Mouse (Mus musculus): Measurements from ENCODE around the gene Vwa3b.

Gene Vwa3b

DNA sequence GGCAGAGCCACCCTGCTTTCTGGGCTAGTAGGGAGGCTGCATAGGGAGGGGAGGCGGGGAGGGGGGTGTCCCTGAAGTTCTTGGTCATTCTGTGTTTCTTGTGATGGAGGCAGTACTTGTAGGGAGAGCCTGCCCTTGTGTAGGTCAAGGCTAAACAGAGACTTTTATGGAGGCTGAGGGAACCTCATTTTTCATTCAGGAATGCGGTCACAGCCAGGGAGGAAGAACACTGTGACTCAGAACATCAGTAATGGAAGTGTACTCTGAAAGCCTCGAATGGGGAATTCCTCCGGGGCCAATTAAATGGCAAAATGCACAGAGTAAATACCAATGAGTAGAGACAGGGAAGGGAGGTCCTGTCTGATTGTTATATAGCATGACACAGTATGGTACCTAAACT is 37.4 kb downstream of the Vwa3b start:
- in situ Hi-C loops (cut with MboI), result no loop called here

DNA sequence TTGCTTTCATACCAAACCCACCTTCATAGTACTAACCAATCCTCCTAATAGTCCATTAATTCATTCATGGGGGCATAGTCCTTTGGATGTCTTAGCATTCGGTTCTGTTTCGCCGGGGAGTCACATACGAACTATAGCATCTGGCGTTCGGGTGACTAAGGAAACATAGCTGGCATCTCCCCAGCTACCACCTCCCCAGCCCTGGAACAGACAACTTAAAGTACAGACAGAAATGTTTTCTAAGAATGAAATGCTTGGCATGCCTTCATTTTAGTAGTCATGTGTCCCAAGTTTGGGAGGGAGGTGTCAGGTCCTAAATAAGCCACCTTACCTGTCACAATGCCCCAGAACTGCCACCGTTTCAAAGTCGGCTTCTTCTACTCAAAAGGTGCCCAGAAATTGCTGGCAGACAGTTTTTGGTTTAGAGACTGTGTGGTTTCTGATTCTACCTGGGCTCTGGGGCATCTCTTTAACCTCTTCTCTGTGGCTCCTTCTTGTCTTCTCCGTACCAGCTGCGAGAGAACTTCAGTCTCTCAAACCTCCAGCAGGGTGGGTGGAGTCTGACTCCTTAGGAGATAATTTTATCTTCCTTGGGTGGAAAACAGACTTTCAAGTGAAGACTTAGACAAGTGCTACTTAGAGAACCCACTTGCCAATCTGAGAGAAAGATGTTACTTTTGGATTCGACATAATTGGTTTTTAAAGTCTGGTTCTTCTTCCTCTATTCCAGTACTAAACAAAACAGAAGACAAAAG is 39.4 kb downstream of the Vwa3b start:
- in situ Hi-C loops (cut with MboI), result no loop called here

DNA sequence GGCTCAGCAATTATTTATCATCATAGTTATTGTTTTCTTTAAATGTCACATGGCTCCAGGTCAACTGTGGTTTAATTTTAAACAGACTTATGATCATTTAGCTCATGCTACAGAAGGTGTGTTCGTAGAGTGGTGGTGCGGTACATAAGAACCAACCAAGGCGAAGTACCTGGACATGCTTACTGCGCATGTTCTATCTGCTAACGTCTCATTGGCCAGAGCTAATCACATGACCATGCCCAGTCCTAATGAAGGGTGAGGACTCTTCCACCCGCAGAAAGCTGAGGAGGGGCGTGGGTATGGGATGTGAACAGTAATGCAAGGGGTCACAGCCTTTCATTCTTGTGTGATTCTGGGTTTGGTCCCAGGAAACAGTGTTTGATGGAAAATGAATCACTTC is 49.4 kb downstream of the Vwa3b start:
- in situ Hi-C loops (cut with MboI), result no loop called here

DNA sequence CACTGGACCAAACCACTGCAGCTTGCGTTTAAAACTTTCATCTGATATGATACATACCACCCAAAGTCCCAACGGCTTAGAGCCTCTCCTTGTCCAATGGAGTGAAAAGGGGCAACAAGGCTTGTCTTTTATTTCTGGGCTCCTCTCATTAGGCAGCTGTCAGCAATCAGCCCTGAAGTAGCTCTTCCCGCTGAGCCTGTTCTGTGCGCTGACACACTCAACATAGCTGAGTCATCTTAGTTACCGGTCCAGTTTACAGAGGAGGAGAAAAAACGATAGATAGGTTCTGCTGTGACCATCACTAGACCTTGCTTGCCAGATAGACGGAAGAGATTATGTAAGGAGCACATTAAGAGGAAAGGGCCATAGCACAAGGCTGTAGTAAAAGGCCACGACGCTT is 50.9 kb downstream of the Vwa3b start:
- in situ Hi-C loops (cut with MboI), result no loop called here

DNA sequence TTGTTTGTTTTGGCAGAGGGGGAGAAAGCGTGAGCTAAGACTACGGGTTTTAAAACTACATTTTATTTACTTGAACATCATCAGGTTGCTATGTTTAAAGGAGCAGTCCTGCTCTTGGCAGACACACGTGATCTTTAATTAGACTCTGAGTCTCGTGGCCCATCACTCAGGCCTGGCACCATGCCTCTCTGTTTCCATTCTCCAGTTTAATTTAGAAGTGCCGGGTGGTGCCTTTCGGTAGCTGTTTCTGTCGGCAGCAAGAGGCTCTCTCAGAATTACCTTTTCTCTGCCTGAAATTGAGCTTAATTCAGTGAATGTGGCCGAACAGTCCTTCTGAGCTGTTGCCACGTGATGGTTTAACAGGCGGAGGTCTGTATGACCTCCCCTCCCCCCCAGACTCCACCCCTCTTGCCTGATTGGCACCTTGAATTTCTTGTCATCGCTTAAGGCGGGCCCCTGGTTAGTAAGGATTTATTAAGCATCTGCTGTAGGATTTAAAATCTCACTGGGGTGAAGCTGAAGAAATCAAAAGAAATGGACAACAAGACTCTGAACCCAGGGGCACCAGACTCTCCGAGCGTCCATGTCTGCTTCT is 51.7 kb downstream of the Vwa3b start:
- in situ Hi-C loops (cut with MboI), result no loop called here

DNA sequence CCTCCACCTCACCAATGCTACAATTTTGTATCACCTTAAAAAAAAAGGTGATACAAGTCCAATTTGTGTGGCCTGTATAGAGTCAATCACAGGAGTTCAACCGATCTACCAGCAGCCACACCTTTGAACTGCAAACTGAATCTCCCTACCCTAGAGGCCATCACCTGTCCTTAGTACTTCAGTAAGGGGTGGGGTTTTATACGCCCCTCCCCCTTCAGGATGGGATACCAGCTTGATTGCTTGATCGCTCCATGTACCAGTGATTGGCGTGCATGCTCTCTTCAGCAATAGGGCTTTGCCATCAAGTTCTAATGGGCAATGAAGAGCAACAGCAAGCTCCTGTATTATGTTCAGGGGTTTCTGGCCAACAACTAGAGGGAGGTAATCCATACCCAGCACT is 54.0 kb downstream of the Vwa3b start:
- in situ Hi-C loops (cut with MboI), result no loop called here

DNA sequence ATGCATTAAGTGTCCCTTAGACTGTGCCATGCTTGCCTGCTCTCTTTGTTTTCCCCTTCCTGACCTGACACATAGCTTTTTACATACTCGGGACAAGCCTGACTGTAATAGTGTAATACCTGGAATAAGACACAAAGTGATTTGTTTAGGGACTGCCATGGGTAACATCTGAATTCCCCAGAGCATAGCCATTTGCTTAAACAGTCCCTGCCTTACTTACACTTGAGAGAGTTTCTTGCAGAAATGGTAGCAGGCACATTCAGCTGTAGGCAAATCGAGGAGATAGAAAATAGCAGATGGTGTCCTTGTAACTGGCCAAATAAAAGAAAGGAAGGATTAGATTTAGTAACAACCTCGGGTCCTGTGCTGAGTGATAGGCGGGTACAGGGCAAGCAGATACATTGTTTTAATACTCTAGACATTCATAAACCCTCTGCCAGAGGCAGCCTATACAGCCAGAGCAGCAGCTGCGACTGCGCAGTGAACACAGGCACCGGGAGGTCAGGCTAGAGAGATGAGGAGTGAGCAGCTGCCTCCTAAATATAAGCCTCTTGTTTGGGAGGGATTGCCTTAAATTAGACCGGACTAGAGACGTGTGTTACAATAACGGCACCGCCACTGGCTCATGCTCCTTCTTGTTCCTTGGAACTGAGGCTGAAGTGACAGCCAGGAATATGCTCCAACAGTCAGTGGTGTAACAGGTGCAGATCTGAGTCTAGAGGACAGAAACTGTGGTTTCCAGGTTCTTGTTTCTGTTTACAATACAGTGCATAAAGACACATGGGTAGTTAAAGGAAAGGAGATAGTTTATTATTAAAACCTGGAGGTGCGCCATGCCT is 55.2 kb downstream of the Vwa3b start:
- in situ Hi-C loops (cut with MboI), result no loop called here

DNA sequence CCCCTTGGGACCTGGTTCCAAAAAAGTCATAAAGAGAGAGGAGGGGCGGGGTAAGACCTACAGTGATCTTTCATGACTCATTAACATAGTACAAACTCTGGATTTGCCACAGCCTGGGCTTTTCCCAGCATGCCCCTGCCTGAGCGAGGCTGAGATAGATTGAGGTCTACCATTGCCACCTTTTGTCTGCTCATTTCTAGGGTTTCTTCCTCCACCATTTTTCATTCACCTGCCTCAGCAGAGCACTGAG is 55.7 kb downstream of the Vwa3b start:
- in situ Hi-C loops (cut with MboI), result no loop called here

DNA sequence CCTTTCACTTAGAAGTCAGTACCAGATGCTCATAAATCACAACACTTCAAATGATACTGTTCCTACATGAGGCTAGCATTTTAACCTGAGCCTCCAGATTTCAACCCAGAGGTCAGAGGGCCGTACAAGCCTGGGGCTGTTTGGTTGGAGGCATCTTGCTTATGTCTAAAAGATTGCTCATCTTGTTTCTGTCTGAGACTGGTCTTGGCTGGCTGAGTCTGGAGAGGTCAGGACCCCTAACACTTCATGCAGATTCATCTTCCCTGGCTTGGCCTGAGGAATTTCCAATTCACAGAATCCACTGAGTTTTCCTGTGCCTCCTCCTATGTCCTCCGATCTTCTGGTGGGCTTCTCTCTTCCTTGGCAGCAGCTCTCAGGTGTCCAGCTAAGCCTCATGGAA is 57.7 kb downstream of the Vwa3b start:
- in situ Hi-C loops (cut with MboI), result no loop called here

DNA sequence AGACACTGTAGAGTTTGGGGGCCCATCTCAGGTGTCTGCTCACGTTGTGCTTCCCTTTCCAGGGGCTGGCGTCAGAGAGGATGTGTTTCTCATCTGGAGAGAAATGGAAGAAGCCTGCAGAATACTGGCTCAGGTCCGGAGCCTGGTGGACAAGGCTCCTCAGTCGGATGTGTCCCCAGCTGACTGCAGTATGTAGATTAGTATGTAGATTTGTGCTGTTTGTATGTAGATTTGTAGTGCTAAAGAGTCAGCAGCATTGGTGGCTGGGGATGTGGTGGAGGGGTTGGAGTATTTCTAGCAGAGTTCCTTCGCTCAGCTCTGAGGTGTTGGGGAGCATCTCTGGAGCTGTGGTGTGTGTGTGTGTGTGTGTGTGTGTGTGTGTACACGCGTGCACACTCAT is 58.8 kb downstream of the Vwa3b start:
- in situ Hi-C loops (cut with MboI), result no loop called here

DNA sequence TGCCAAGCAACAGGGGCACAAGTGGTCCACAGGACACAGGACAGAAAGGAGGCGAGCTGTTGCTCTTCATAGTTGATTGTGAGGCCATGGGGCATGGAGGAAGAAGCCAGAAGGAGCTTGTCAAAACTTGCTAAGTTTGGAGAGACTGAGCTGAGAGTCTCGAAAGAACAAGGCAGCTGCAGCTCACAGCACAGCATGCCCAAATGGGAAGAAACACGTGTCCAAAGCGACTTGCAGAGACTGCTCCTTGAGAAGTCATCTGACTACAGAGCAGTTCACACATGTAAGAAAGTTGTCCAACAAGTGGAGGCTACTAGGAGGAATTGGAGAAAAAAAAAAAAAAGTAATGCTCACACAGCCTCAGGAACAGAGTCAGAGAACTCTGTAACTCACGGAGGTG is 62.8 kb downstream of the Vwa3b start:
- in situ Hi-C loops (cut with MboI), result no loop called here

DNA sequence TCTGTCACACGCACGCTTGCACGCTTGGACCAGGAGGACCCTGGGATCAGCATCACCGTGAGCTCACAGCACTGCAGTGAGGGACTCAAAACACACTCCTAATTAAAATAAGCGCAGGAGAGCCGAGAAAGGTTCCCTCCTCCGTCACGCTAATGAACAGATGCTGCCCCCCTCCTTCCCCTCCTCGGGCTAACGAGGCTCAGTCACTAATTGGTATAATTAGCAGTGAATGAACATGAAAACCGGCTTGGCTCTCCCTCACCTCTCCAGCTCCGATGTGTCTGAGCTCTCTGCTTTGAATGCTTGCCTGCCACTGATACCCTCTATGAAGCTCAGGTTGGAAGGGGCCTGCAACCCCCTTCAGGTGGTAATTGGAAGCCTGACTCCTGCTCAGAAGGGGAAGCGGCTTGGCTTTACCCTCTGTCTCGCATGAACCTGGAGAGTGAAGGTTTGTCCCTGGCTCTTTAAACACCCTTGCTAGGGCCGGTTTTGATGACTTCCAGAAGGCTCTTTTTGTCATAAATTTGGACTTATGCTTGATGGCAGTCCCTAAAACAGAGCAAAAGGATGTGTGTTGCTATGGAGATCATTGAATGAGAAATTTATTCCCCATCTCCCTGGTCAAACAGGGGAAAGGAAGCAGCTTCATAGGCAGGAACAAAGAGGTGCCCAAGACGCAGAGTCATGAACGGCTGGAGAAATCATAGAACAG is 71.1 kb downstream of the Vwa3b start:
- in situ Hi-C loops (cut with MboI), result no loop called here

DNA sequence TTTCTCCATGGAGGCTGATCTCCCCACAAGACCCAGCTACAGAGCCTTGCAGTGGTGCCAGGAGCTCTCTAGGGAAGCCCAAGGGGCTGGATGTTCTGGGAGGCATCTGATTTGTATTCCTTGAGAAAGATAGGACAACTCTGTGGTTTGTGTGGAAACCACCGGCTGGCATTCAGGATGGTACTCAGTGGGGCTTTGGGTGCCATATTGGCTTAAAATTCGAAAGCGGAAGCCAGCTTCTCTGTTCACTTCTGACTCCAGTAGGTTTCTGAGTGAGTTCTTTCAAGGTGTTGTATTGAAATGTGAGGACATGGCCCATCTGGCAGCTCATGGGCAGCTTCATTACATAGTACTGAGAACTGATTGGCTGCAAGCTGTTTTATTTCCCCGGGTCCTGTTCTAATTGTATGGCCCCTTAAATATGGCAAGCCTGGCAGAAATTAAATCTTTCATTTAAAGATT is 71.7 kb downstream of the Vwa3b start:
- in situ Hi-C loops (cut with MboI), result no loop called here

DNA sequence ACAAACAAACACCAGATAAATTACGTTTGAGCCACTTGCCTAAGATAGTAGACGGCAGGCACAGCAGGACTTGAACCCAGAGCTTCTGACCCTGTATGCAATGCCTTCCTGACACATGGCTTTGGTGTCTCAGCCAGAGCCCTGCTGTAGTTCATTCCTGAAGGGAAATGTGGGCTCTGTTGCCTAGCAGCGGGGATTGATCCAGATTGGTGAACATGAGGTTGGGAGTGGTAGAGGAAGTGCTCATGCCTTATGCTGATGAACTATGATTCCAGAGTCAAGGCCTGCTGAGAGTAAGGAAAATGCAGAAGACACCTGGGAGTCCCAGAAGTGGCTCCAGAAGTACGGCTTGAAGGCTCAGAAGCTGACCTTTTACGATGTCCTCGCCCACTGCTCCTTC is 74.0 kb downstream of the Vwa3b start:
- in situ Hi-C loops (cut with MboI), result no loop called here

DNA sequence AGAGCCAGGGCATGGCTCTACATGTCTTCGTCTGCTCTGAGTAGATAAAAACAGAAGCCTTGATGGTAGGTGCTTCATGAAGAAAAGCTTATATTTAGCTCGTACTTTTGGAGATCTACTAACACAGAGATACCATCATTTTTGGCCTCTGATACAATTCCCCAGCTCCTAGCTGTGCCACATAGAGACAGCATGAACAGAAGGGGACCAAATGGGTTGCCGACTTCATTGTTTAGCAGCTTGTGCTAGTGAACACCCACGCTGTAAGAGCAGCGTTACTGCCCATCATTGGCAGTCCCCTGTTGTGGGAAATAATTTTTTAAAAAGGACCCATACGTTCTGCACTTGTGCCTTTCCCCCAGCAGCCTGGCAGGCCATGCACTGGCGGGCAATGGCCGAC is 74.6 kb downstream of the Vwa3b start:
- in situ Hi-C loops (cut with MboI), result no loop called here

DNA sequence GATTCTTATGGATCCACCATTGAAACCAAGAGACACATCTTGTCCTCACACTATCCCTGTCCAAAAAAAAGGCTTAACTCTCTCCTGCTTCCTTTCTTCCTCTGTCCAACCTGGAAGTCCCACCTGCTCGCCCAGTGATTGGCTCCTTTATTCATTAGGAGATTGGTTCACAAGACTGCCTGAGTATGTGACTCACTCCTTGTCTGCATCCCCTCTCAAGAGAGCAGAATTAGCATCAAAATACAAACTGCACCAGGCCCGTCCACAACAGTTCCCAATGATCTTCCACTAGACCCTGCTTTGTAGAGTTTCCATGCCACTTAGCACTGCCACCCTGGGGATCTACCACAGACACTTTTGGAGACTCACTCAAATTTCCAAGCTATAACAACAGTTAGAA is 75.3 kb downstream of the Vwa3b start:
- in situ Hi-C loops (cut with MboI), result no loop called here

DNA sequence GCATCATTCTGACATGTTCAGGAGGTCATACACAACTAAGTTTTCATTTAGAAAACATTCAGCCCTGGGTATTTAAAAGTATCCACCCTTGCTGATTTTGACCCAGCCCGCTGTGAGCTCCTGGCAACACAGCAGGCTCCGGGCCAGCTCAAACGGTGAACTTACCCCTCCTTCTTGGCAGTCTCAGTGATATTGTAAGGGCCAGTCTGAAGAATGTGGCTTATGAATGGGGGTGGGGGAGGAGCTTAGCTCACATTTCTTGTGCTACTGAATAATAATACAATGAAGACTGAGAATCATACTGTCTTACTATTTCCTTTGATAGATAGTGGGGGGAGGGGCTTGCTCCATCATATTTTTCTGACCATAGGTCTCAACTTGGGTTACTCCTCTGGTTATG is 78.8 kb downstream of the Vwa3b start:
- in situ Hi-C loops (cut with MboI), result no loop called here

DNA sequence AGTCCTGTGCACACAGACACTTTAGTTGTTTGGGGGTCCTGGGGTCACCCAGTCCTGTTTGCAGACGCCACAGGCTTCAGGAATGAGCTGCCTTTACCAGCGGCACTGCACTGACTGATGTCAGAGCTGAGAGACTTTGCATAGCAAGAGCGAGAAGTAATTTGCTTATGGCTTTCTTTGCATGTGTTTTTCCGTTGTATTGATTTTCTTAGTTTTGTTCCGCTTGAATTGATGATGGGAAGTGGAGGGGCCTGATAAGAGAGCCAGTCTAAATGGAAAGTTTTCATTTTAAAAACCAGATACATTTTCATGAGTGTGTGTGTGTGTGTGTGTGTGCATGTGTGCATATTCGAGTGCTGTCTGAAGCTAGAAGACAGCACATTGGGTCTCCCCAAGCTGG is 87.4 kb downstream of the Vwa3b start:
- in situ Hi-C loops (cut with MboI), result no loop called here

DNA sequence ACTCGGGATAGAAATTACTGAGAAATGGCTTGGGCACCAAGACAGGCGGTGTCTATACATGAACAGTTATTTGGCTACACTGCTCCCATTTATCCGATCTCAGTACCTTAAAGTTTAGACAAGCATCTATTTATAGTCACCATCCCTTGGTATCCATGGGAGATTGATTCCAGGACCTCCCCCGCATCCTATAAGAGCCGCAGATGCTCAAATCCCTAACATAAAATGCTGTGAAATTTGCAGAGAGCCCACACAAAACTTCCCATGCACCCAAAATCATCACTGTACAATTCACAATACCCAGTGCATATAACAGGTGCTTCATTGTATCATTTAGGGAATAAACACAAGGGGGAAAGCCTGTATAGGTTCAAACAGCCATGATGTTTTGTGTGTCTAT is 89.5 kb downstream of the Vwa3b start:
- in situ Hi-C loops (cut with MboI), result no loop called here

DNA sequence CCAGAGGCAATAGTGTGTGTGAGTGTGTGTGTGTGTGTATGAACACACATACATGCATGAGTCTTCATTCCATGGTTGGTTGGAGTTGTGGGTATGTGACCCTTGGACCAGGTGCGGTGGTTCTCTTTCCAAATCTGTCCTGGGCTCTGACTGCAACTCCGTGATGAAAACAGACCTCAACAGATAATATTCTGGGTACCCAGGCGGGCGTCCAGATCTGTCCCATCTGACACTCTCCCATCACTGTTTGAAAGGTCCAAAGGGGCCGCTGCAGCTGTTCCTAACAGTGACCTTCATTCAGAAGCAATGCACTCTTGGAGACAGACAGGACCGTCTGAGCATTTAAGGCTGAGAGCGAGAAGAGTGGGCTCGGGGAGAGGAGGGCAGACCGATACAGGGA is 90.2 kb downstream of the Vwa3b start:
- in situ Hi-C loops (cut with MboI), result no loop called here

DNA sequence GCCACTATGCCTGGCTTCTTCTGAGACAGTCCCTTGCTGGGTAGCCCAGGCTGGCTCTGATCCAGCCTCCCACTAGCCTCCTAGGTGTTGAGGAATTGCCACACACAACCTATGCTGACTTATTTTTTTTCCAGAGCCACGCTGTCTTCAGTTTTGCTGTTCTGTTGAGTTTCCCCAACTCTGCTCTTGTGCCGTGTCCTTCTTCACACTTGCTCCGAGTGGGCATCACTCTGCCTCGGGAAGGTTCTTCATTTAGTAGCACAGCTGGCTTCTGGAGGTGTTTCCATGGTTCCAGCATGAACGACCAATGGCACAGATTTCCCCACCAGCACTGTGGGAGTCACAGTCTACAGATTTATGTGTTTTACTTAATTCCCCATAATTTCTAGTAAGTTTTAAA is 91.6 kb downstream of the Vwa3b start:
- in situ Hi-C loops (cut with MboI), result no loop called here

DNA sequence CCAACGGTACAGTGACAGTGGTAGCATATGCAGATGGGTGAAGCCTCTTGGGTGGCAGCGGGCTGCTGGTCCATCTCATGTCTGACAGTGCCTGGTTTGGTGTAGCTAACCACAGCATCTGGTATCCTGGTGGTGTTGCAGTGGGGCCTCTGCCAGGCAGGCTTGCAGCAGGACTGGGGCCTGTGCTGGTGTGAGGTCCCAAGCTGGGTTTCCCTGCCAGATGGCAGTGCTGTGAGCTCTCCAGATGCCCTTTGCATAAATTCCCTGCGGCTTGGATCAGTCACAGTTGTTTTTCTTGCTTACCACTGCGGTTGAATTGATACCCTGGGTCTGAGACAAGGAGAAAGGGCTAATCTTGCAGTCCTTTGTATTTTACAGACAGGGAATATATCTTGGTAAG is 95.9 kb downstream of the Vwa3b start:
- in situ Hi-C loops (cut with MboI), result no loop called here

DNA sequence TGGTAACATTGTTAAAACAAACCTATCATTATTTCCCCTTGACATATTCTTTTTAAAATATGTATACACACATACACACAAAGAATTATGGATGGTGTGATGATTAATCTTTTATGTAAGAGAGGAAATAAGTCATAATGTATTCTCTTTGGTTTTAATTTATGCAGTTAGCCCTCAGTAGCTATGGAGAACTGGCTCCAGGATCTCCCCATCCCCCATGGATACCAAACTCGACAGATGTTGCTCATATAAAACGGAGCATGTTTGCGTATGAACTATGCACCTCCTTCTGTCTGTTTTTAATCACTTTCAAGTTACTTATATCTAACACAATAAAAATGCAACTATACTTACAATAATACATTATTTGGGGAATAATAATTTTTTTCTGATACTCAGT is 96.4 kb downstream of the Vwa3b start:
- in situ Hi-C loops (cut with MboI), result no loop called here
